Mouse (Mus musculus): Measurements from ENCODE around the gene Cpvl.

DNA sequence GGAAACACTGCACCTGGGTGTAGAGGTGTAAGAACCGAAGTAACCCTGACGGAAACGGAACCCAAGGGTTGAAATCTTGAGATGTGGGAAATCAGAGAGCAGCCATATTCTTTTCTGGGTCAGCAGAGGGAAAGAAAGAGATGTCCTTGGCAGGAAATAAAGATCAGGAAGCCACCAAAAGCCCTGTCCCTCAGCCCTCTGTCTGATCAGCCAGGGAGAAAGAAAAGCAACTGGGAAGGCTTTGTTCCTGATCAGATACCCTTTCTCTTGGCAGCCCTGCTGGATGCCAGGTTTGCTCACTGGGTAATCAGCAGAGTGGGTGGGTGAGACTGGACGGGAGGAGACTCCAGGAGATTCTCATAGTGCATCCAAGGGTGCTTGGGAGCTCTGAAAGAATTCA, 27.1 kb downstream of the Cpvl start:
- no peak for TF ChIP-seq CTCF (IDR thresholded peaks at IDR 0.05)
- no peak for TF ChIP-seq POLR2A (IDR thresholded peaks at IDR 0.05; ENCODE audit: insufficient read depth, low read depth, low read length)
